Mouse (Mus musculus) liver, embryonic 14.5 days (tissue): ENCODE results near the gene Teddm1b.

Experiments
- CTCF ChIP-seq: IDR thresholded peaks from 2 replicates; pipeline ENCODE4 v1.5.1; 2016; ENCODE audit warnings: antibody characterized with exemption, low read depth, control low read depth
- EP300 ChIP-seq: IDR thresholded peaks from 2 replicates; pipeline ENCODE4 v1.6.1; 2016; ENCODE audit warnings: antibody characterized with exemption, low read depth

DNA sequence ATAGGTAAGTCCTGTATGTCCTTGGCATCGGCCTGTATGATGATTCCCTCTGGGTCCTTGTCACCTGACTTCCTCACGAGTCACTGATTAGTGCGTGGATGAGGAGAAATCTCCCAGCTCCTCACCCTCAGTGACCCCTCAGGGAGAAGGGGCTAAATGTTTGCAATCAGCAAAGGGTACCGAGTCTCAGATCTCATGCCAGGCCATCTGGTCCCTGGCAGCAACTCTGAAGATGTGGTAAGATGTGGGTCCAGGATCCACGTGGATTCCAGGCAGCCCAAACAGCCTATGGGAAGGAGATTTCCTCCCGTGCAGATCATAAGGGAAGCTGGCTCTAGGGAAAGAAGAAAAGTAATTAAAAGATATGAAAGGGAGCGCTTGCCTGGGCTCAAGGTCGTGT is 18.2 kb upstream of the Teddm1b start:
- no peak for TF ChIP-seq CTCF
- TF ChIP-seq EP300, result no peak
